Mouse (Mus musculus) cerebellum, adult 9-11 months (tissue): ENCODE results near the gene Sox6.
A peak's percentile ranks its signal among the peaks of the same experiment; 100 is the strongest.

Source experiments
- DNase-seq: peaks from one replicate; pipeline ENCODE4 v3.0.0; 2022

Sox6 gene

GRCm38 (mm10) chr7:115466811-115467210 lies 571.8 kb downstream of the Sox6 start:
- DNase-seq: no peak

- no peak for DNase-seq
Observed at GRCm38 (mm10) chr7:115463367-115463766, 575.2 kb downstream of the Sox6 start.

GRCm38 (mm10) chr7:115462276-115462675 lies 576.3 kb downstream of the Sox6 start:
- no peak for DNase-seq

- no peak for DNase-seq
Observed at GRCm38 (mm10) chr7:115454988-115455387, 583.6 kb downstream of the Sox6 start.

GRCm38 (mm10) chr7:115453713-115454073 lies 584.9 kb downstream of the Sox6 start:
- DNase-seq: no peak

GRCm38 (mm10) chr7:115453042-115453712 lies 585.4 kb downstream of the Sox6 start:
- DNase-seq: no peak

GRCm38 (mm10) chr7:115450431-115451195 lies 588.0 kb downstream of the Sox6 start:
- no peak for DNase-seq

GRCm38 (mm10) chr7:115448403-115449025 lies 590.1 kb downstream of the Sox6 start:
- DNase-seq: no peak

GRCm38 (mm10) chr7:115447091-115447490 lies 591.5 kb downstream of the Sox6 start:
- DNase-seq: no peak

GRCm38 (mm10) chr7:115446481-115447016 lies 592.0 kb downstream of the Sox6 start:
- no peak for DNase-seq

GRCm38 (mm10) chr7:115426161-115426982 lies 612.2 kb downstream of the Sox6 start:
- peak; percentile 35 for DNase-seq

GRCm38 (mm10) chr7:115422828-115423227 lies 615.8 kb downstream of the Sox6 start:
- DNase-seq: no peak

GRCm38 (mm10) chr7:115420960-115421359 lies 617.6 kb downstream of the Sox6 start:
- DNase-seq: no peak
